Comparison of ENCODE assay signal across 22 mouse cellular contexts in the genomic region with DNA sequence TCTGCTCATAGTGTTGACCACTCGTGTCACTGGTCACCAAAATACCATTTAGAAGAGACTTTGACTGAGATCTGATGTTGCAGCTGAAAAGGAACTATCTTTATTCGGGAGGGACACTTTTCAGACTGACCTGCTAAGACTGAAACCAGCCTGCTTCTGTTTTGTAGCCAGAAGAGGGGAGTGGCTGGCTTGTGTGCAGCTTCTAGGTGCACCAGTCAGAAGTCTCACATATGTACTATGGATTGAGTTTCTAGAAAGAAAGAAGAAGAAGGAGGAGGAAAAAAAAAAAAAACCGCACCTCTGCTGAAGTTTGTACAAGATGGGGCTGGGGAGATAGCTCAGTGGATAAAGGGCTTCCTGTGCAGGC. TPM values are rescaled to one million over a fixed set of nuclear protein-coding genes. Genes with fewer than 3 reads are reported as not detected.
A peak's percentile ranks its signal among the peaks of the same experiment; 100 is the strongest.
DNase-seq lines count a peak whose midpoint lies in the region; ATAC-seq lines count a peak whose summit lies in the region.
"Had no signal": no experiment of that assay in that cellular context is flagged by ENCODE, and none has a peak within 500 bp of the region (broad histone marks: within the 10 kb centered on the region; RNA-seq: fewer than 3 reads in every experiment).

No protein-coding gene starts in this region.

- H3K4me1 ChIP-seq in heart, embryonic 10.5 days = peaks cover 25% of the 10 kb centered on the region
- H3K4me1 ChIP-seq: embryonic facial prominence, embryonic 12.5 days had no signal

- DNase-seq in heart, embryonic 10.5 days (ENCODE audit: low spot score) = peak; percentile 6
- DNase-seq in heart, adult 11 months = no peak
- DNase-seq in naive thymus-derived CD4-positive, alpha-beta T cell, adult 2 months (ENCODE audit: low read depth) = peak; percentile 41
- DNase-seq in lung, postnatal 36 days = no peak
- no peak for DNase-seq in gastrocnemius, postnatal 25 days
- DNase-seq: adrenal gland, adult 8-10 months; adrenal gland, postnatal 14 days; adrenal gland, postnatal 36 days; cerebellum, adult 11-12 months; cerebellum, adult 2 months; cerebellum, adult 9-10 months; cerebellum, postnatal 10 days; cerebellum, postnatal 25 days had no signal

- 74% methylated on average over 3 of the region's 3 CpGs for WGBS in heart, embryonic 10.5 days

- H3K27ac ChIP-seq in heart, embryonic 10.5 days = no peak overlapping the region
- H3K27ac ChIP-seq: embryonic facial prominence, embryonic 10.5 days; embryonic facial prominence, embryonic 12.5 days; forebrain, embryonic 10.5 days; forebrain, embryonic 12.5 days had no signal

- no peaks in the 10 kb centered on the region for H3K27me3 ChIP-seq in heart, embryonic 10.5 days (ENCODE audit: insufficient read depth, poor library complexity, severe bottlenecking)
- H3K27me3 ChIP-seq: embryonic facial prominence, embryonic 12.5 days; forebrain, embryonic 12.5 days; Patski had no signal

- peak; percentile 40; the same call in 1 of the 2 replicates for ATAC-seq in granulocyte monocyte progenitor cell, adult 5-6 weeks (replicated peaks; ENCODE audit: poor library complexity, severe bottlenecking)
- ATAC-seq: activated CD4-positive, CD25-positive, alpha-beta regulatory T cell, adult 4 months; forebrain, embryonic 14.5 days; forebrain, embryonic 16.5 days; Patski had no signal

- no peaks in the 10 kb centered on the region for H3K9me3 ChIP-seq in heart, embryonic 10.5 days
- H3K9me3 ChIP-seq: embryonic facial prominence, embryonic 10.5 days; embryonic facial prominence, embryonic 12.5 days; forebrain, embryonic 10.5 days; forebrain, embryonic 12.5 days had no signal

- H3K36me3 ChIP-seq in heart, embryonic 10.5 days = peaks cover 9% of the 10 kb centered on the region; the same call in 1 of the 2 replicates
- H3K36me3 ChIP-seq: embryonic facial prominence, embryonic 12.5 days; forebrain, embryonic 12.5 days had no signal

- no peak overlapping the region for H3K4me3 ChIP-seq in heart, embryonic 10.5 days
- H3K4me3 ChIP-seq: embryonic facial prominence, embryonic 10.5 days; embryonic facial prominence, embryonic 12.5 days; forebrain, embryonic 10.5 days; forebrain, embryonic 12.5 days had no signal

RNA-seq across cellular contexts. Expression of a gene that starts 13.0 kb away (rescaled TPM):
- polyA plus RNA-seq in heart, embryonic 10.5 days (2016; fragmentation: Nextera tagmentation; extraction: Ambion mirVana) = 16.5 and 21.8 TPM in 2 replicates
- total RNA-seq in granulocyte monocyte progenitor cell, adult 5-6 weeks (2014; fragmentation: Nextera tagmentation) = 3.0 and 7.8 TPM in 2 replicates
- 5.6 and 7.4 TPM in 2 replicates for total RNA-seq in granulocyte monocyte progenitor cell, adult 5-6 weeks (2017)
- total RNA-seq in gastrocnemius, postnatal 25 days (2021) = 1 to 10 TPM; 3.1 to 3.2 TPM

RNA-seq across cellular contexts. Expression of a gene that starts 14.0 kb away (rescaled TPM):
- polyA plus RNA-seq in heart, embryonic 10.5 days (2016; fragmentation: Nextera tagmentation; extraction: Ambion mirVana) = 8.9 and 14.2 TPM in 2 replicates
- 24.9 and 31.7 TPM in 2 replicates for total RNA-seq in granulocyte monocyte progenitor cell, adult 5-6 weeks (2014; fragmentation: Nextera tagmentation)
- total RNA-seq in granulocyte monocyte progenitor cell, adult 5-6 weeks (2017) = 15.8 and 21.1 TPM in 2 replicates
- total RNA-seq in gastrocnemius, postnatal 25 days (2021) = 10 to 100 TPM; 49.7 to 52.4 TPM

Comparison
In these comparisons a context has a peak if more than half of its experiments do, and no peak if none do; other contexts are left out.
1. DNase-seq: peak in heart, embryonic 10.5 days (single experiment) and naive thymus-derived CD4-positive, alpha-beta T cell, adult 2 months (single experiment); none in heart, adult 11 months (single experiment), lung, postnatal 36 days (single experiment) and gastrocnemius, postnatal 25 days (single experiment).